Mouse (Mus musculus) right cerebral cortex, adult 18-20 months (tissue): ENCODE results near the gene Mapk6.
"Not testable (repeated sequence)": the region's sequence is repeated elsewhere in the genome, so short reads cannot be mapped to it uniquely, and the experiment has no call there.

Source experiments
- DNase-seq: peaks from one replicate; pipeline ENCODE4 v3.0.0; 2022; ENCODE audit warnings: mixed read lengths

Gene Mapk6

GRCm38 (mm10) chr9:75378774-75379173 lies 31.0 kb downstream of the Mapk6 start:
- no peak for DNase-seq

DNA sequence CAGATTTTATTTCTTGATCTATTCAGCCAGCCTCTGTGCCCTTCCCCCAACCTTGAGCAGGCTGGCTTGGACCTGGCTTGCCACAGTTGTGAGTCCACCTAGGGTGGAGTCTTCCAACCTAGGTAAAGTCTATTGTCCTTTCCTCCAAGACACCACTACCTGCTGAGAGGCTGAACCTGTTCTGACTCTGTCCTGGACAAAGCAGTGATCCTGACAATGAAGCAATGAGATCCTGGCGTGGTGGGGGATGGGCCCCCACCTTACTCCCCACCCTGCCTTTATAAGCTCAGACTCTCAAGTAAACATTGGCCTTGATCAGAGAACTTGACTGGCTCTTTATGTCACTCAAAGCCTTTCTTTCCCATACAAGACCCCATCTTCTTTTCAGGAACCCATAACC lies 33.4 kb downstream of the Mapk6 start:
- no peak for DNase-seq

DNA sequence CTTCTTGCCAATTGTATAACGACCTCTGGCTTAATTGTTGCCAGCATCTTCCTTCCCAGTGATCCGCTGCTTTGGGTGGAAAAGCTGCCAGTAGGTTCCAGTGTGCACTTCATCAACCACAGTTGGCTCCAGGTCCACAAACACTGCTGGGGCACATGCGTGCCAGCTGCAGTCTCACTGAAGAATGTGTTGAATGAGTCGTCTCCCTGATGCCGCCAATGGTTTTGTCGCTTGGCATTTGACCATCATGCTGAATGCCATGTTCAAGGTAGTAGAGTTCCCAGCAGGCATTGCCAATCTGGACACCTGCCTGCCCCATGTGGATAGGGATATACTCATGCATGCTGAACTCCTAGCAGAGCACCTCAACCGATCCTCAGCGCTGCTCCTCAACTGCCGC lies 34.2 kb downstream of the Mapk6 start:
- DNase-seq = no peak

DNA sequence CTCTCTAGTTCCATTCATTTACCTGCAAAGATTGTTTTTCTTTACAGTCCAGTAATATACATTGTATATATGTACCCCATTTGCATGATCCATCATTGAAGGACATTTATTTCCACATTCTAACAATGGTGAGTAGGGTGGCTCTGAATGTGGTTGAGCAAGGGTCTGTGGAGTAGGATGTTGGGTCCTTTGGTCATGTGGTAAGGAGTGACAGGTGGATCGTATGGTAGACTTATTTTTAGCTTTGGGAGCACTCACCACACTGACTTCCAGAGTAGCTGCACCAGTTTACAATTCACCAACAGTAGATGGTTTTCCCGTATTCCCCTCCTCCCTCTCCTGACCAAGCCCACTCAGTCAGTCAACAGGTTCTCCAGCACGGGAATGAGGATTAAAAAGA lies 41.0 kb downstream of the Mapk6 start:
- no peak for DNase-seq

GRCm38 (mm10) chr9:75366191-75366590 lies 43.6 kb downstream of the Mapk6 start:
- peak; percentile 17 for DNase-seq

GRCm38 (mm10) chr9:75365195-75365594 lies 44.6 kb downstream of the Mapk6 start:
- DNase-seq = no peak

GRCm38 (mm10) chr9:75363702-75364101 lies 46.1 kb downstream of the Mapk6 start:
- DNase-seq = not testable (repeated sequence)

GRCm38 (mm10) chr9:75363001-75363400 lies 46.8 kb downstream of the Mapk6 start:
- no peak for DNase-seq

GRCm38 (mm10) chr9:75362201-75362600 lies 47.6 kb downstream of the Mapk6 start:
- DNase-seq = no peak

GRCm38 (mm10) chr9:75361699-75362098 lies 48.1 kb downstream of the Mapk6 start:
- DNase-seq = peak; percentile 40

GRCm38 (mm10) chr9:75357087-75357654 lies 52.6 kb downstream of the Mapk6 start:
- peak; percentile 61 for DNase-seq

DNA sequence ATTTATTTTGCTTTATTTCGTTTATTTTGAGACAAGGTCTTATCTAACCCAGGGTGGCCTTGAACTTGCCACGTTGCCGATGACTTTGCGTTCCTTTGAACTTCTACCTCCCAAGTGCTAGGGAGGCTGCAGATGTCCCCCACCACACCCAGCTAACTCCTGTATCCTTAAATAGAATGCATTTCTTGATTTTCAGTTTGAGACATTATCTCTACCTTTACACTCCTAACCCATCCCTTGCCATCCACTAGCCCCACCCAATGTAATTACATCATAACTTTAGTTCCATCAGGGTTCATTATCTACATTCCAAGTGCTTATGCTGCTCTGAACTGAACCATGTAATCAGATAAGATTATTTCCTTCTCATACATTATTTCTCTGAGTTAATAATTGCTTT lies 54.0 kb downstream of the Mapk6 start:
- no peak for DNase-seq

DNA sequence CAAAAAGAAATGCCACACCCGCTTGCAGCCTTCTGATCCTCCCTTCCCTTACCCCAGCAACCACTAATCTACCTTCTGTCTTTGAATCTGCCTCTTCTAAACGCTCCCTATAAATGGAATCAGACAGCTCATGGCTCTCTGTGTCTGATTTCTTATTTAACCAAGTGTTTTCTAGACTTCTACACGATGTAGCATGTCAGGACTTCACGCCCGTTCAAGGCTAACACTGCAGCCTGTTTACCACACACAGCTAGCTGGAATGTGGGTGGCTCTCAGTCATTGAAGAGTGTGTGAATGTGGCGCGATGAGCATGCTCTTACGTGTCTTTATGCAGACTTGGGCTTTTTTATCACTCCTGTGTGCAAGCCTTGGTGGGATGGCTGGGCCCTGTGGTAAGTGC lies 56.7 kb downstream of the Mapk6 start:
- DNase-seq = peak; percentile 43

- DNase-seq = no peak
Observed at GRCm38 (mm10) chr9:75348641-75349040, 61.2 kb downstream of the Mapk6 start.

DNA sequence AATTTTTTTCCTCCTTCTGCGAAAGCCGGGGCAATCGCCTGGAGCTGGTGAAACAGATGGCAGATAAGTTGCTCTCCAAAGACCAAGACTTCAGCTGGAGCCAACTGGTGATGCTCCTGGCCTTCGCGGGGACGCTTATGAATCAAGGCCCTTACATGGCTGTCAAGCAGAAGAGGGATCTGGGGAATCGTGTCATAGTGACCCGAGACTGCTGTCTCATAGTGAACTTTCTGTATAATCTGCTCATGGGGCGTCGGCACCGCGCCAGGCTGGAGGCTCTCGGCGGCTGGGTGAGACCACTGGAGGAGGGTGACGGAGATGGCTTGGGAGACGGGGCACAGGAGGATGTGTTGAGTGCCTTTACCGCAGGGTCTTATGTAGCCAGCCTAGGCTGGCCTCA lies 61.7 kb downstream of the Mapk6 start:
- DNase-seq = no peak

DNA sequence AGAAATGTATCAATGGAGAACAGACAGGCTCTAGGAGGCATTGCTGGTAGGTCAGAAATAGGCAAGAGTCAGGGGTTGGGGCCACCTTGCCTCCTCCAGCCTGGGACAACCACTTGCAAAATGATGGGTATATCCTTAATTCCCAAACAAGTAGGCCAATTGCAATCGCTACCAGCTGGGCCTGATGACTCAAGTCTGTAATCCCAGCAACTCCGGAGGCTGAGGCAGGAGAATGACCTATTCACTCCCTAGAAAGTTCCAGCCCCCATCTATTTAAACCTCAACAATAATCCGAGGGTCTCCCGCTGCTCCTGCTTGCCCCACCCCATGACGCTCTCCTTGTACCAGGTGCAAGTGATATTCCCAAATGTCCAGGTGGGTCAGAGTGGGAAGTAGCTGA lies 62.3 kb downstream of the Mapk6 start, which contains the start of gene Bcl2l10:
Bcl2l10 (plus strand) TSS at position 301 of the 400 bp plus-strand sequence.
- no peak for DNase-seq

DNA sequence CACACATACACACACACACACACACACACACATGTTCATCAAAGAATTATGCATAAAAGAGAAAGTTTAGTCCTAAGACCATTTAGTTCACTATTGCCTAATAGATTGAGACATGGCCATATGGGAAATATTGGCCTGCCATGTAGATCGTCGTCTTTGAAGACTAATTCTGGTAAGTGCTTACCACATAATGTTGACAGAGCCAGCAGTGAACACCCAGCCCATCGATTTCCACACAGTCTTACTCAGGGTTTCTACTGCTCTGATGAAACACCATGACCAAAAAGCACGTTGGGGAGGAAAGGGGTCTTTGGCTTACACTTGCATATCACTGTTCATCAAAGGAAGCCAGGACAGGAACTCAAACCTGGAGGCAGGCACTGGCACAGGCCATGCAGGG lies 67.4 kb downstream of the Mapk6 start:
- DNase-seq = no peak

DNA sequence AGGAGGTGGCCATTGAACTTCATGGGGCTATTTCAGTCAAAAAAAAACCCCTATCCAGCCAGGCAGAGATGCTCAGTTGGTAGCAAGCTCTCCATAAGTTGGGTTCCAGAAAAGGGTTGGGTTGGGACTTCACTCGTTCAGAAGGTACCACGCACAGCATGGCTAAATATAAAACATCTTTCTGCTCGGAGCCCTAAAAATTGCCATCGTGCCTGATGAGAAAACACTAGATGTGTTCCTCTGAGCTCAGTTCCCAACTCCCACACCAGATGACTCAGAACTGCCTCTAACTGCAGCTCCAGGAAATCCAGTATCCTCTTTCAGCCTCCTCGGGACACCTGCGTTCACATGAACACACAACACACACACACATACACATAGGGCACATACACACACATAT lies 71.8 kb downstream of the Mapk6 start:
- DNase-seq = peak; percentile 90

GRCm38 (mm10) chr9:75334440-75334839 lies 75.4 kb downstream of the Mapk6 start:
- no peak for DNase-seq

DNA sequence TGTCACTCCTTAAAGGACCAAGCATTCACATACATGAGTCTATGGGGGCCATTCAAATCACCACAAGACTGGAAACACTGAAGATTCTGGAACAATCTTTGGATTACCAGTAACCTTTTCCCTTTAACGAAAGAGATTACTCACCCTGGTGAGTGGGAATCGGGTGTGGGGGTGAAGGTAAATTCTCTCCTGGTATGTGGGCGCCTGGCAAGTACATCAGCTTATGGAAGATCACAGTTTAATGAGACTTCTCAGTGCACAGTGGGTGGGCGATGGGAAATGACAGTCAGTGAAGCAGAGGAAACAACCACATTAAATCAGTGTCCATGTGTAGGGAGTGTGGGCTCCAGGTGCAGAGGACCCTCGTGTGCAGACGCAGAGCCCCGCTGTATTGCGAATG lies 79.0 kb downstream of the Mapk6 start:
- peak; percentile 83 for DNase-seq

DNA sequence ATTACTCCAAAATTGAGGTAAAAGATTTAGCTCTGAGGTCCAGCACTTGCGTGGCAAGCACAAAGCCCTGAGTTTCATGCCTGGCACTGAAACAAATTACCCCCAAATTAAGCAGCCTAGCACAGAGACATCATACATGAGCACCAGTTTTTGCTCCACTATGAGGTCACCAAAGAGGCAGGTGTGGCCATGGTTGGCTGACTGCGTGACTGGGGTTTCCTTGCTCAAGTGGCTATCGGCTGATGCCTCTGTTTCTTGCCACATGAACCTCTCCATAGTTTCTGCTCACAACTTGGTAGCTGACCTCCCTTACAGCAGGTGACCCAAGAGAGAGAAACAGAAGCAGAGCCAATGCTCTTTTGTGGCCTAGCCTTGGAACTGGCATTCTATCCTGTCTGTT lies 81.8 kb downstream of the Mapk6 start:
- DNase-seq = no peak

DNA sequence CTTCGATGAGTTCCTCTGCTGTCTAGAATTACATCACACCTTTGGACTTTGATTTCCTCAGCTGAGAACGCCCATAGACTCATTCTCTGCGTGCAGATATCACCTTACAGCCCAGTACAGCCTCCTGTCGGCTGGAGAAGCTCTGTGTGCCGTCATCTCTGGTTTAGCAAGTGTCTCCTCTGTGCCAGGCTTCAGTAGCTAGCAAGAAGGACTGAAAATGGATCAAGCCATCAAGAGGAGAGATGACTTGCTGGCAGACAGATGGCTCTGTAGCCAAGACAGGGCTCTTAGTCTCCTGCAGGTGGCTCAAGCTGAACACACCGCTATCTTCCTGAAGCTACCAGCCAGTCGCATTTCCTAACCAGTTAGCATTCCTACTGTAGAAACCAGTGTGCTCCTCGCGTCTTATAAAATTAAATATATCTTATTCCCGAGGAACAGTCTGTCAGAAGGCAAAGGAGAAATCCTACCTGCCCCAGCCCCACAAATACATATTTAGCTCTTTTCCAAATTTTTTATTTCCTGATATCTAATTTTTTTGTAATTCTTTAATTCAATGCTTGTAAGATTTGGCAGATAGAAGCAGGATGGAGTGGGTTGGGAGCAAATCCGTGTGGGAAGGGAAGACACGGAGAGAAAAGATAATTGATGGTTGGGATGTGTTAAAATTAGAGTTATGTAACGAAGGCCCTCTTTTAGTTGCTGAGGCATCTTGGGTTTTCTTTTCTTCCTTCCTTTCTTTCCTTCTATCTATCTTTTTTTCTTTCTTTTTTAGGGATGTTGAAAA lies 87.5 kb downstream of the Mapk6 start:
- peak; percentile 58 for DNase-seq

DNA sequence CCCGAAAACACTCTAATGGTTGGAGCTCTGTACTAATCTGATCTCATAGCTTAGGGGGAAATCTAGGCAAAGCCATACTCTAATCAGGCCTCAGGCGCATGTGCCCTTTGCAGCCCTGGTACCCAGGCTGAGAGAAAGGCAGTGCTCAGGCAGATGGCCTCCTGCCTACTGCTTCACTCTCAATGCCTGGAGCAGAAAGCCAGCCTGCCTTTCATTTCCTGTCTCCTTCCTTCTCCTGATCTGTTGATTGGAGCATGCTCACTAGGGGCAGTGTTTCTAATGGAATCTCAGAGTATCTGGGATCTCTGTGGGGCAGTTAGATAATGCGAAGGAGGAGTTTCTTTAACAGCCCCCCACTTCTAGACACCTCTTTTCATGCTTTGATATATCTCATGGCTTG lies 90.4 kb downstream of the Mapk6 start:
- no peak for DNase-seq
